Mouse (Mus musculus) frontal cortex, adult (tissue): ENCODE results near the gene Itm2a.

Source experiments
- ATAC-seq: cut with Nextera tagmentation; 2 replicates; pipeline ENCODE4 v1.9.2; 2017; ENCODE audit warnings: mild to moderate bottlenecking, moderate library complexity, mixed read lengths; ENCODE audit not compliant: low TSS enrichment

The Itm2a gene

DNA sequence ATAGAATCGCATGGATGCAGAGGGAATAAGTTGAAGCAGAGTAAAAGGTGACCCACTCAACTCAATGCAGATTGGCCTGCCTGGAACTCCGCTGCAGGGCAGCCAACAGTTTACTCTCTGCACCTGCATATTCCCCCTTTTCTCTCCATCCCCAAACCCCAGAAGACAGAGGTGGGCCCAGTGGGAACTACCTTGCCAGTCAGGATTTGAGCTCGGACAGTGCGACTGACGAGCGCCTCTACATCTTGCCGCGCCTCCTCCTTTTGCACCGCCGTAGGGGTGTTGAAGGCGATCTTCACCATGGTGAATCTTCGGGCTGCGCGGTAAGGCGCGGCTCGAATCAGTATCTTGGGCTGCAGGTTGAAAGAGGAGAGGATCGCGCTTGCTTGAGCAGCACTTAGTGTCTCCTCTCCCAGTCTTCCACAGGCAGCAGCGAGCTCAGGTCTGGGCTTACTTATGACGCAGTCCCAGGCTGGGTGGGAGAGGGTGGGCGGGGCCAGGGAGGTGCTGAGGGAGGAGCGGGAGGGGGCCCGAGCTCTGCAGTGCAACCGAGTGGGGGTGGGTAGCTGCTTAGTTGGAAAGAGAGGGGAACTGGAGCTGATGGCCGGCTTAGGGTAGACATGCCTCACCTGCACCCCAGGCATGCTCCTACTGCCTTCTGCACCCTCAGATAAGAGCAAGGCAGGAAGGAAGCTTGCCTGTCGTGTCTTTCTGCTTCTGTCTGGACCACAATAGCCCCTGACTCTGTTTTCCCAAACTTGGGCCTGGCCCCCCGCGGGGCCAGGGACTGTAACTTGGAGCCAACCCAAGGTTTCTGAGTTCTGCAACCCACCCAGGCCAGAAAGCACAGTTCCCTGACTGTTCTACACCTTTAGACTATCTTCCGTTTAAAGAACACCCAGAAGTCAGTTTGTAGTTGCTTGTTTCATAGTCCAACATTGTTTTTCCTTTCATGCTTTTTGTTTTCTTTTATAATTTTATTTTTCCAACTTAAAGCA lies at the start of gene Itm2a:
Gene Itm2a (minus strand): TSS at position 462 of the 998 bp plus-strand sequence.
- peak; percentile 96 for ATAC-seq

DNA sequence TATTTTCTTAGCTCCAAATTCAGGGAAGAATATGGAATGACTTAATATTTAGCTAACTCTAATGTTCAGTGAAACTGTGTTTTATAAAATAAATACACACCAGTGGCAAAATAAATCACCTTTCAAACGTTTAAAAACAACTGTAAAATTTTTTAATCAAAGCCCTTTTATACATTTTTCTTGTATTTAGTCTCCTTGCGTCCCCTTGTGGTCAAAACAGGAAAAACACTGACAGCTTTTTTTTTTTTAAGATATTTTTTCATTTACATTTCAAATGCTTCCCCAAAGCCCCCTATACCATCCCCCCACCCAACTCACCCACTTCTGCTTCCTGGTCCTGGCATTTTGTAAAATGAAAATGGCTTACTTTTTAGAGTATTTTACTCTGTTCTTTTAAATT lies 32.7 kb upstream of the Itm2a start:
- ATAC-seq: no peak

DNA sequence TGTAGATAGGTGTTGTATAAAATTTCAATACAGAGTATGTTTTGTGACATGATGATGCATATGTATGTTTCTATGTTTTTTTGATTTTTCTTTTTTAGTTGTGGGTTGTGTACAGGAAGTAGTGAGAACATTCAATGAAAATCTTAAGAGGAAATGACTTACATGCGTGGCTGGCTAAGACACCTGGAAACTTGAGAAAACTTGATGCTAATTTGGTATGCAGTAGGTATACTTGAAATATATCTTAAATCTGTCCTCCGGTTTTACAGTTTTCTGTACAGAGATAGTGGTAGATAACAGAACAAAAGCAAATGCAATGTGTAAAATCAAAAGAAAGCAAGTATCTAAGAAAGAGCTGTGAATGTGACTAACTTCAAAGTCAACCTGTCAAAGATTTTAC lies 18.1 kb upstream of the Itm2a start:
- ATAC-seq: no peak

DNA sequence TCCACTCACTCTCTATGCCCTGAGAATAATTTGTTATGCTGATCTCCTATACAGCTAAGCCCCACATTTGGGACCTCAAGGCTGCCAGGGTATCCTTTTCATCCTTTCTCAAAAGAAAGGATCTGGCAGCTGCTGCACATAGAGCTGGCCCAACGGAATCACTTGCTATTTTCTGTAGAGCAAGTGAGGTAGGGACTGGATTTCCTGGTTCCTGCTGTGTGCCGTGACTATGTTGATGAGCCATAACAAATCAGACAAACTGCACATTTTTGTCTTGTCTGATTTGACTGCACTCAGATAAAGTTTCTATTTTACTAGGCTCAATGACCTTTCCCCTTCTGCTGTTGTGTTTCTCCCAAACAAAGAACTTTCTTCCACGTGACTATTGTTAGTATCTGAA lies 14.2 kb upstream of the Itm2a start:
- no peak for ATAC-seq

DNA sequence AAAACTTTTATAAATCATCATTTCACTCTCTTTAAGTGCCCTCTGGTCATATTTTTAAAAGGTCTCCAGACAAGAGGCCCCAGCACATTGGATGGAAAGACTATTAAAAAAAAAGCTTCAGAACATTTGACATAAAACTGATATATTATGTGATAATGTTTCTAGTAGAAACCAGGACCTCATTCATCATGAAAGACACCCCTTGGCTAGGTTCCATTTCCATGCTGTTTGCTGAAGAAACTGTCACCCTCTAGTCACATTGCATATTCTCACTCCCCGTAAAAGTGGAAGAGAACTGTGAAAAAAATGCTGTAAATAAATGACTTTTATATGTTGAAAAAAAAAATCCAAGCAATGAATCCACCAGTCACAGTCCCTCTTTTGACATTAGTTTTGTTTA lies 12.8 kb upstream of the Itm2a start:
- no peak for ATAC-seq

DNA sequence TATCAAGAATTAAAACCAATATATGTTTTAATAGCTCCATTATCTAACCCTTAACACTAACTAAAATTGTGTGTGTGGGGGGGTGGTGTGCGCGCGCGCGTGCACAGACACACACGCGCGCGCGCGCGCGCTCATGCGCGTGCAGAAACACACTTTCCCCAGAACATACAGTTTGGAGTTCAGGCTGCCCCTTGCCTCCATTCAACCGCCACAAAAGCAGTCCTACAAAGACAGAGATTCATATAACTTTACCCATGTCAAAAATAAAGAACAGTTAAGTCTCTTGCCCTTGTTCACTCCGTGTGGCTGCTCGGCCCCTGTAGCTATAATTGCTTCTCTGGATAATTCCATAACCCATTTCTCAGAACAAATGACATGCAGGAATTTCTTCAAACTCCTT lies 695 bp downstream of the Itm2a start:
- peak; percentile 36; the same call in 1 of the 2 replicates for ATAC-seq

DNA sequence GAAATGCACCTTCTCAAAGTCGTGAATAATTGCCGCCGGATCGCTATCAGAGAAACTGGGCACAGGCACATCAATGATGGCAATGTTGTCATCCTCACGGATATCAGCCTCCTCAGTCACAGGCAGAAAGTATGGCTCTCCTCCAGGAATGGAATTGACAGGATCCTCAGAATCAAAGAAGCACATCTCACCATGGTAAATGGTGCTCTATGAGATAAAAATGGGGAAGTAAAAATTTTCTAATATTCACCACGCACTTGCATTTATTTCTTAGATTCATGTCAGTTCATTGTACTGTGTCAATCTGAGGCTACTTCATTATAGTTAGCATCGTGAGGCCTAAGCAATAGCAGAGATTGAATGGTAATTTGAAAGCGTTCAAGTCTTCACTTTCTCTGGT lies 4.1 kb downstream of the Itm2a start:
- ATAC-seq: no peak

DNA sequence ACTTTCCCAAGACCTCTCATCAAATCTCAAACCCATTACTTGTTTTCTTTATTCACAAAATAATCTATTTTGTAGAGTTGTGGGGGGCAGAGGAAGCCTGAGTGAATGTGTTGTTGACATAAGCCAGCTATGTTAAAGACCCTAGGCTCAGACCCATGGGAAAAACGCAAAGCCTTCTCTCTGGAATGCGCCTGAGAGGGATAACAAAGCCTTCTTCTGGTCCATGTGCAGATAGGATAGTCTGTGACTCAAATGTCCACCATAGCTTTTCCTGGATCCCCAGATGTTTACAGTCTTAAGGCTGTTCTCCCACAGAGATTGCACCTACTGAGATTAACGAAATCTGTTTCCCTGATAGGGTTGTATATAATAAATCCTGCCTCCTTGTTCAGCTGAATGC lies 9.9 kb downstream of the Itm2a start:
- ATAC-seq: no peak

DNA sequence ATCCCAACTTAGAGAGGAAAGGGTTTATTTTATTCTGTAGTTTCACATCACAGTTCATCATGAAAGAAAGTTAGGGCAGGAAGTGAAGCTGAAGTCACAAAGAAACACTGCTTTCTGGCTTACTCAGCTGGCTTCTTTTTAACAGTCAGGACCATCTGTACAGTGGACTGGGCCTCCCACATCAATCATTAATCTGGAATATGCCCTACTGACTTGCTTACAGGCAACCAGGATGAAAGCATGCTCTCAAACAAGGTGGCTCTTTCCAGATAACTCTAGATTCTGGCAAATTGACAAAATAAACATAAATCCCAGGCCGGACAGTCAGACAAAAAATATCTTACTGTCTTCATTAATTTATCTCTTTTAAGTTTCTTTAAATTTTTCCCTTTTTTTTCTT lies 27.8 kb downstream of the Itm2a start:
- ATAC-seq: no peak
